Mouse (Mus musculus) adrenal gland, postnatal 0 days (tissue): ENCODE data around the gene Gm39653. TPM values are rescaled to one million over a fixed set of nuclear protein-coding genes. Genes with fewer than 3 reads are reported as not detected.

Source experiments
- polyA plus RNA-seq: library from polyadenylated mRNA; unstranded; fragments of >200 nt; fragmentation: Nextera tagmentation; extraction: Ambion mirVana; gene quantifications from 2 replicates; pipeline ENCODE4 v1.2.1, GENCODE M21; 2015

Gm39653 gene
- not detected in 2 replicates for polyA plus RNA-seq

GRCm38 (mm10) chr1:63615668-63616067, at the start of gene Gm39653:
Gm39653 (plus strand) TSS chr1:63615968.

Other genes with a start within 250 kb of the Gm39653 start
- gene Adam23, start 170.1 kb upstream of the Gm39653 start, polyA plus RNA-seq, result 7.4 and 12.8 TPM in 2 replicates
- not detected in 2 replicates for gene Dytn, start 71.0 kb downstream of the Gm39653 start, polyA plus RNA-seq
- 0.15 TPM in 1 of 2 replicates, not detected in the other for gene Mdh1b, start 114.3 kb downstream of the Gm39653 start, polyA plus RNA-seq
- 51.2 and 55.9 TPM in 2 replicates for gene Fastkd2, start 114.6 kb downstream of the Gm39653 start, polyA plus RNA-seq
- gene 4933402D24Rik, start 153.3 kb downstream of the Gm39653 start, polyA plus RNA-seq, result 0.25 TPM in 1 of 2 replicates, not detected in the other